Mouse (Mus musculus) forebrain, postnatal 0 days (tissue): ENCODE data around the gene Slc27a5. TPM values are rescaled to one million over a fixed set of nuclear protein-coding genes. Genes with fewer than 3 reads are reported as not detected.

Experiments used
- ATAC-seq: fragments of 200-750 bp; cut with Nextera tagmentation; 2 replicates; pipeline ENCODE4 v1.8.0; 2017; ENCODE audit warnings: mild to moderate bottlenecking, moderate library complexity
- DNase-seq: peaks from one replicate; pipeline ENCODE4 v3.0.0-alpha.2; 2015
- H3K27ac ChIP-seq: fragments of 300-500 bp; sonication (generic); 2 replicates; pipeline ENCODE4 v1.5.1; 2014; ENCODE audit warnings: low read depth, mild to moderate bottlenecking, antibody characterized with exemption, low read length, moderate library complexity, mixed read lengths
- H3K27me3 ChIP-seq: fragments of 300-500 bp; sonication (generic); 2 replicates; pipeline ENCODE4 v1.6.1; 2014; ENCODE audit warnings: mild to moderate bottlenecking, low read length, mixed read lengths; ENCODE audit not compliant: insufficient read depth
- H3K36me3 ChIP-seq: fragments of 300-500 bp; sonication (generic); 2 replicates; pipeline ENCODE4 v1.6.1; 2014; ENCODE audit warnings: mild to moderate bottlenecking, moderate library complexity; ENCODE audit not compliant: insufficient read depth
- H3K4me1 ChIP-seq: fragments of 300-500 bp; sonication (generic); 2 replicates; pipeline ENCODE4 v1.6.1; 2014; ENCODE audit warnings: antibody characterized with exemption; ENCODE audit not compliant: insufficient read depth
- H3K4me2 ChIP-seq: fragments of 300-500 bp; sonication (generic); 2 replicates; pipeline ENCODE4 v1.6.1; 2014; ENCODE audit warnings: low read depth, mild to moderate bottlenecking, moderate library complexity
- H3K4me3 ChIP-seq: fragments of 300-500 bp; sonication (generic); 2 replicates; pipeline ENCODE4 v1.5.1; 2014; ENCODE audit warnings: low read depth, low read length, mixed read lengths
- H3K9ac ChIP-seq: fragments of 300-500 bp; sonication (generic); 2 replicates; pipeline ENCODE4 v1.6.1; 2014; ENCODE audit warnings: mild to moderate bottlenecking
- H3K9me3 ChIP-seq: fragments of 300-500 bp; sonication (generic); 2 replicates; pipeline ENCODE4 v1.6.1; 2016; ENCODE audit warnings: low read length
- CTCF ChIP-seq: sonication (generic); IDR thresholded peaks from 2 replicates; pipeline ENCODE4 v1.5.1; 2016; ENCODE audit warnings: antibody characterized with exemption, control low read depth, low read depth
- WGBS: fragments of 180-500 bp; shearing (Covaris S2); extraction: QIAGEN DNeasy Blood & Tissue Kit; methylation state at CpG from one replicate; pipeline ENCODE4 v1.1.7; 2014; 5-methylcytosine and 5-hydroxymethylcytosine counted together
- polyA plus RNA-seq: library from polyadenylated mRNA; unstranded; fragments of >200 nt; fragmentation: Nextera tagmentation; extraction: Ambion mirVana; gene quantifications from 2 replicates; pipeline ENCODE4 v1.2.1, GENCODE M21; 2015
- total RNA-seq: library from RNA; depleted of rRNA; stranded (reverse); fragments of >200 nt; gene quantifications from 2 replicates; pipeline ENCODE4 v1.2.3, GENCODE M21; 2014

Slc27a5 gene
- total and polyA plus RNA-seq, 2 experiments from 2014 or later, result 0.18 to 0.43 TPM

DNA sequence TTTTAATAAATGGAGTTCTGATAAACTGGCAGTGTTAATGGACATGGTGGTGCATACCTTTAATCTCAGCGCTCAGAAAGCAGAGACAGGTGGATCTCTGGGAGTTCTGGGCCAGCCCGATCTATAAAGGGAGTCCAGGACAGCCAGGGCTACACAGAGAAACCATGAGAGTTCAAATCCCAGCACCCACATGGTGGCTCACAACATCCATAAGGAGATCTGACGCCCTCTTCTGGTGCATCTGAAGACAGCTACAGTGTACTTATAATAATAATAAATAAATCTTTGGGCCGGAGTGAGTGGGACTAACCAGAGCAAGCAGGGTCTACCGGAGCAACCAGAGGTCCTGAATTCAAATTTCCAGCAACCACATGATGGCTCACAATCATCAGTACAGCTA lies 5.4 kb upstream of the Slc27a5 start:
- Histone ChIP-seq H3K9me3 (no peaks in the 10 kb centered on the region), H3K4me2 (no peak overlapping the region), H3K4me3 (no peak overlapping the region), H3K27me3 (no peaks in the 10 kb centered on the region), H3K9ac (no peak overlapping the region), H3K27ac (no peak overlapping the region), H3K4me1 (no peaks in the 10 kb centered on the region), H3K36me3 (peaks cover 35% of the 10 kb centered on the region)
- DNase-seq (no peak), ATAC-seq (no peak)
- TF ChIP-seq CTCF, result no peak
- WGBS, result 73% methylated on average over 5 of the region's 5 CpGs

DNA sequence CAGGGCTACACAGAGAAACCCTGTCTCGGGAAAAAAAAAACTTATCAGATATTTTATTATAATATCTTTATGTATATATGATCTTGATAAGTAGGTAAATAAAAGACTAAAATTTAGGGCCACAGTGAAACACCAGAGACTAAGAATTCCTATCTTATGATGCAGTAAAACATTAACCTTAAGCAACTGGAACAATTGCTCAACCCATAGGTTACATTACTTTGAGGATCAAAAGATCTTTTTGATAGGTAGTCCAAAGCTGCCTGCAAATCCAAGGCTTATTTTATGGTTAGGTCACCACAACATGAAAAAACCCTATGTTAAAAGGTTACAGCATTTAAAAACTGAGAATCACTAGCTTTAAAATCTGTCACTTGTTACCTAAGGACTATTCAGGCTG lies 3.6 kb upstream of the Slc27a5 start:
- DNase-seq, result no peak
- ATAC-seq, result no peak
- Histone ChIP-seq H3K27me3 (no peaks in the 10 kb centered on the region), H3K4me2 (no peak overlapping the region), H3K9ac (no peak overlapping the region), H3K4me3 (no peak overlapping the region), H3K9me3 (no peaks in the 10 kb centered on the region), H3K36me3 (peaks cover 22% of the 10 kb centered on the region), H3K4me1 (no peaks in the 10 kb centered on the region), H3K27ac (no peak overlapping the region)
- TF ChIP-seq CTCF, result no peak
- 73% methylated on average over 1 of the region's 1 CpGs for WGBS

DNA sequence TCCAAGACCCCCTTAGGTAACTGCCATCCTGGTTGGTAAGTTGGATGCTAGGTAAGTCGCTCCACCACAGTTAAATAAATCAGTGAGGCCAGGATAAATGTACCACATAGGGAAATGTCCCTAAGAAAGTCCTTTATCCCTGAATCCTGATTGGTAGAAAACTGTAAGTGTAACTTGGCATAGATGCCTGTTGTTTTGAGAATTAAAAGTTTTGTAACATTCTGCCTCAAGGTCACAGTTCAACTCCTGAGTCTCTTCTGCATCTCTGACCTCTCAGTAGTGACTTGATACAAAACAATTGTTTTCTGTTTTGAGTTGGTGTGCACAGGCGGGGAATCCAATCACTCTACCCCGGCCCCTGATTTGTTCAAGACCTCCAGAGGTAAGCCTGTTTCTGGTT lies 859 bp upstream of the Slc27a5 start, which contains the start of gene Trim28:
Gene Trim28 (plus strand): TSS at position 264 of the 400 bp plus-strand sequence.
- Histone ChIP-seq H3K4me2 (no peak within 1 kb of the TSS), H3K9me3 (no peaks in the 10 kb centered on the region), H3K27ac (no peak within 1 kb of the TSS), H3K4me3 (no peak within 1 kb of the TSS), H3K9ac (no peak within 1 kb of the TSS), H3K4me1 (no peaks in the 10 kb centered on the region), H3K36me3 (peaks cover 1% of the 10 kb centered on the region; the same call in 1 of the 2 replicates), H3K27me3 (no peaks in the 10 kb centered on the region)
- WGBS, result 79% methylated on average over 3 of the region's 3 CpGs
- ATAC-seq, result no peak
- TF ChIP-seq CTCF, result no peak
- DNase-seq, result no peak

DNA sequence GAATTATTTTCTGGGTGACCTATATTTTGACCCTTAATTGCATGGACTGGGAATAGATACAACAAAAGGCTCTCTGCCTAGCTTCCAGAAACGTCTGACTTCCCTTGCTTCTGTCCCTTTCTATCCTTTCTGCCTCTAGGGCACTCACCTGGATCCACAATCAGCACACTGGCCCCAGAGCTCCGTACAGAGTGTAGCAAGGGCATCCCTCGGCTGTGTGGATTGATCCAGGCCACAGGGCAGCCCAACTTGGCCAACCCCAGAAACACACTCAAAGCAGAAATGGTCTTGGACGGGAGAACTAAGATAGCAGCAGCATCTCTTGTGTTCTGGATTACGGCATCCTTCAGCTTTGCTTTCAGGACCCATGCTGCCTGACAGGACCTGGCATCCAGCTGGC lies 762 bp downstream of the Slc27a5 start:
- no peak overlapping the region for H3K9ac ChIP-seq
- H3K4me1 ChIP-seq, result no peaks in the 10 kb centered on the region
- DNase-seq (no peak), ATAC-seq (no peak)
- H3K27ac ChIP-seq, result no peak overlapping the region
- 66% methylated on average over 5 of the region's 5 CpGs for WGBS
- H3K27me3 ChIP-seq, result no peaks in the 10 kb centered on the region
- no peaks in the 10 kb centered on the region for H3K9me3 ChIP-seq
- H3K4me2 ChIP-seq, result no peak overlapping the region
- H3K36me3 ChIP-seq, result no peaks in the 10 kb centered on the region
- H3K4me3 ChIP-seq, result no peak overlapping the region
- no peak for TF ChIP-seq CTCF

DNA sequence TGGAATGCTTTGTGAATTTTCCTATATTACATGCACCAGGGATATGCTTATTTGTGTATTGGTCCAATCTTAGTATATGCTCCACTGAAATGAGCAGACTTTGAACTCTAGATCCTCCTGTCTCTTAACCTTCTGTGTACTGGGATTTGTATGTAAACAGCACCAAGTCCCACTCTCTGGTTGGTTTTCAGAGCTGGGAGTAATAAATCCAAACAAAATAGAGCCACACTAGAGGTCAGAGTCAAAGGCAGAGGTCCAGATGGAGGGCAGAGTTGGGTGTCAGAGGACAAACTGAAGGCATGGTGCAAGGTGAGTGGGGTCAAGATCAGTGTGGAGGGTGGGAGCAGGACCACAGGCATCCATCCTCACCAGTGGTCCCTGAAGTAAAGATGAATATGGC lies 2.1 kb downstream of the Slc27a5 start:
- H3K27ac ChIP-seq, result no peak overlapping the region
- H3K4me2 ChIP-seq, result no peak overlapping the region
- TF ChIP-seq CTCF, result no peak
- H3K4me3 ChIP-seq, result no peak overlapping the region
- no peak for DNase-seq
- H3K36me3 ChIP-seq, result no peaks in the 10 kb centered on the region
- no peaks in the 10 kb centered on the region for H3K4me1 ChIP-seq
- no peak for ATAC-seq
- no peaks in the 10 kb centered on the region for H3K27me3 ChIP-seq
- no peak overlapping the region for H3K9ac ChIP-seq
- no peaks in the 10 kb centered on the region for H3K9me3 ChIP-seq

DNA sequence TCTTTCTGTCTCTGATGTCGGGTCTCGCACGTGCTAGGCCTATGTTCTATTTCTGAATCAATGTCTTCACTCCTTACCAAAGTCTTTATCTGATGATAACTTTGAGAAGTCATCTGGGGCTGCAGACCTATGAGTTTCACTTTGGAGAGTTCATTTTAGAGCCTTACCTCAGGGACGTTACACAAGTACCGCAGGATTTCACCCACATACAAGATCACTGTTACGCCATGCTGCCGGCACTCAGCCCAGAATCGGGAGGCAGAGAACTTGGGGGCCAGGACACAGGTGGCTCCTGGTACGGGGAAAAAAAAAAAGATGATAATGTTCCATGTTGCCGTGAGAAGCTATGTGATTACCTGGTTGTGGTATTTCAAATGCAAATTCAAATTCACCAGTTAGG lies 4.8 kb downstream of the Slc27a5 start:
- H3K27me3 ChIP-seq, result no peaks in the 10 kb centered on the region
- WGBS, result 88% methylated on average over 10 of the region's 10 CpGs
- no peak for DNase-seq
- H3K9me3 ChIP-seq, result no peaks in the 10 kb centered on the region
- H3K27ac ChIP-seq, result no peak overlapping the region
- no peak for ATAC-seq
- no peaks in the 10 kb centered on the region for H3K4me1 ChIP-seq
- no peak overlapping the region for H3K4me3 ChIP-seq
- H3K9ac ChIP-seq, result no peak overlapping the region
- H3K4me2 ChIP-seq, result no peak overlapping the region
- no peak for TF ChIP-seq CTCF
- no peaks in the 10 kb centered on the region for H3K36me3 ChIP-seq

DNA sequence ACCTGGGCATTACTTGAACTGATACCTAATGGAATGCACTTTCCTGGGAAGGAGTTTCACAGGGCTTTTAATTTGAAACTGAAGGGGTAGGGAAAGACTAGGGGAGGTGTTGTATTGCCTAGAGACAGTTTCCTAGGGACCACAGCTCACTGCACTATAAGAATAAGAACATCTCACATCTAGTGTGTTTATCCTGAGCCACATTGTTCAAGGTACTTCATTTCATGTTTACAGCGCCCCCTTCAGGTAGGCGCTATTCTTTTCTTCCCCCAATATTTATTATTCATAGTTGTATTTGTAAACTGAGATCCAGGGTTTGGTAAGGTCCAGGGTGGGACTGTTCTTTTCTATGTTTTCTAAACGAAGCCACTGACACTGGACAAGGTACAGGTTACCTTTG lies 5.8 kb downstream of the Slc27a5 start:
- Histone ChIP-seq H3K9ac (no peak overlapping the region), H3K4me3 (no peak overlapping the region), H3K36me3 (no peaks in the 10 kb centered on the region), H3K27ac (no peak overlapping the region), H3K4me1 (no peaks in the 10 kb centered on the region), H3K4me2 (no peak overlapping the region), H3K9me3 (no peaks in the 10 kb centered on the region), H3K27me3 (no peaks in the 10 kb centered on the region)
- ATAC-seq (no peak), DNase-seq (no peak)
- WGBS, result 7% methylated on average over 3 of the region's 3 CpGs
- peak; percentile 40 for TF ChIP-seq CTCF
